Mouse (Mus musculus): ENCODE data around the gene Gm49333.
A peak's percentile ranks its signal among the peaks of the same experiment; 100 is the strongest.

The Gm49333 gene

GRCm38 (mm10) chr16:20611357-20612227 lies at the start of gene Gm49333, which contains the start of the genes Eef1akmt4 and Alg3:
Gene Gm49333, plus strand, starts transcription at chr16:20611610.
Gene Eef1akmt4, plus strand, starts transcription at chr16:20611593.
Gene Alg3, minus strand, starts transcription at chr16:20611735.
- no peak for DNase-seq (ENCODE audit: low read depth, low spot score)

GRCm38 (mm10) chr16:20565075-20565474 lies 46.3 kb upstream of the Gm49333 start:
- no peak for DNase-seq (ENCODE audit: low read depth, low spot score)

DNA sequence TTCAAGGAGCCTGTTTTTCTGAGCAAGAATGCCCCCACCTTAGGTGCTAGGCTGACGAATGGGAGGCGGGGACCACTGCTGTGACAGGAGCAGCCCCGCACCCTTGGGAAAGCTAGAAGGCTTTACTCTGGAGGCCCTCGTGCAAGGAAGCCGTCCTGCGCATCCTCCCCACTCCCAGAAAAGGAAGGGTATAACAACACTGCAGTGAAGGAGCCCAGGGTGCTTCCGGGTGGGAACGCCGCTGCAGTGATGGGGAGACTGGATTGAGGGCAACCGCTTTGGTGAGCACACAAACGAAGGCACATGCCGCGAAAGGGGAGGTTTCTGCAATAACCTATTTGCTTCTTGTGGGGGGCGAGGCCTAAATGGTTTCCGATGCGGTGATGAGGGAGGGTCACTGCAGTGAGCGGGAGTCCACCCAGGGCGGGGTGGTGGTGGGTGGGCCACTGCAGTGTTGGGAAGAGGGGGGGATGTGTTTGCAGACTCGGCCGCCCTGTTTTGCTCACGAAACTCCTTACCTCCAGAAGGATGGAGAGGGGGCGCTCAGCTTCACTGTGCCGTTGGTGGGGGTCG lies 22.0 kb upstream of the Gm49333 start, which contains the start of gene Vwa5b2:
Gene Vwa5b2, plus strand, starts transcription at position 106 of the 573 bp plus-strand sequence.
- no peak for DNase-seq (ENCODE audit: low read depth, low spot score)

GRCm38 (mm10) chr16:20589939-20590679 lies 21.3 kb upstream of the Gm49333 start:
- DNase-seq (ENCODE audit: low read depth, low spot score), result no peak

- no peak for DNase-seq (ENCODE audit: low read depth, low spot score)
Measured at GRCm38 (mm10) chr16:20590680-20591038, 20.8 kb upstream of the Gm49333 start.

DNA sequence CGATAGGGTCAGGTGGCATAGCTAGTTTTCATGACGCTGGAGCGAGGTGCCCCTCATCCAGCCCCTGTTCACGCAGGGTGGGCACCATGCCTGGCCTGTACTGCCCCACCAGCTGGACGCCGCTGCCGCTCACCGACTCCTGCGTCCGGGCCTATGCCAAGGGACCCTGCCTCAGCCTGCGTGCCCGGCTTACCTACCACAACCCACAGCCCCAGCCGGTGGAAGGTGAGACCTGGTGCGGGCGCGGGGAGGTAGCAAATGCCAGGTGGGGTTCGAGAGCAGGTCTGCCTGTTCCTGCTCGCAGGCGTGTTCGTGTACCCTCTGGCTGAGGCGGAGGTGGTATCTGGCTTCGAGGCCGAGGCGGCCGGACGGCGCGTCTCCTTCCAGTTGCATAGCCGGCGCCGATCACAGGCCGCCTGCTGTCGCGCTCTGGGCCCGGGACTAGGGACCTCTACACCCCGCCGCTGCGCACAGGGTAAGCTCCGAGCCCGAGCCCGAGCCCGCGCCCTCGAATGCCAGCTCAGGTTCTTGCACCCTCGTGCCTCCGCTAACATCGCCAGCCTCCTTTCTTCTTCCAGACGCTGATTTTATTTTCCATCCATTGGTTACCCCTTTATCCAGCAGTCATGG lies 20.2 kb upstream of the Gm49333 start:
- DNase-seq (ENCODE audit: low read depth, low spot score), result no peak

- no peak for DNase-seq (ENCODE audit: low read depth, low spot score)
Measured at GRCm38 (mm10) chr16:20595060-20595673, 16.2 kb upstream of the Gm49333 start.

- DNase-seq (ENCODE audit: low read depth, low spot score), result no peak
Measured at GRCm38 (mm10) chr16:20595737-20596136, 15.7 kb upstream of the Gm49333 start.

DNA sequence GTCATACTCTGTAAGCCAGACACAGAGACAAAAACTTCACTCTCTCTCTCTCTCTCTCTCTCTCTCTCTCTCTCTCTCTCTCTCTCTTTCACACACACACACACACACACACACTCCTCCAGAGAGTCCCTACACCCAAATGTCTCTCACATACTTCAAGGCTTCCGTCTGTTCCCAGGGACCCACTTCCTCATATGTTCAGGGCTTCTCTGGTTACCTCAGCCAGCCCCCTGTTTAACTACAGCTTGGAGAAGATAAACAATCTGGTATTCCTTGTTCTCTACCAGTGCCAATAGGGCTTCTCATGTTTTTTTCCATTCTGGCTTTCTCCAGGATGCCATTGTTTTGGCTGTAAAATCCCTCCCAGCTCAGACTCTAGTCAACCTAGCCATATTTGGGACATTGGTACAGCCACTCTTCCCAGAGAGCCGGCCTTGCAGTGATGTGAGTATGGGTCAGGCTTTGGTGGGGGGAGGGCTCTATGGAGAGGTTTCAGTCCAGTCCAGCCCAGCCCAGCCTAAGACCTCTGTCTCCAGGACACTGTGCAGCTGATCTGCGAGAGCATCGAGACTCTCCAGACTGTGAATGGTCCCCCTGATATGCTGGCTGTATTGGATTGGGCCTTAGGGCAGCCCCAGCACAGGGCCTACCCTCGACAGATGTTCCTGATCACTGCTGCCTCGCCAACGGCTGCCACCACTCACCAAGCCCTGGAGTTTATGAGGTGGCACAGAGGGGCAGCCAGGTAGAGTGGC lies 14.5 kb upstream of the Gm49333 start:
- DNase-seq (ENCODE audit: low read depth, low spot score), result no peak

DNA sequence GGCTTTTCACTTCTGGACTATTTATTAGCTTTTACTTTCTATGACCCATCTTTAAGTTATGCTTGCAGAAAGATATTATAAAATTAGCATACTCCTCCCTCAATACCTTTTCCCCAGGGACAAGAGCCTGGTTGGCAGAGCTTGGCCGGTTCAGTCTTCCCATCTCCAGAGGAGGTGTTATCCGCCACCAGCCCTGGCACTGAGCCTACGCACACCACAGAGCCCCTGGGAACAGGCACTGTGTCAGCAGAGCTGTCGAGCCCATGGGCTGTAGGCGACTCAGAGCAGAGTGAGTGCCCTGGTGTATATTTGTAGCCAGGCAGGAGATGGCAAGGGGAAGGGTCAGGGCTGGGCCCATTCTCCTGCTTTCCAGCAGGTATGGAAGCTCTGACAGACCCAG lies 10.9 kb upstream of the Gm49333 start:
- DNase-seq (ENCODE audit: low read depth, low spot score), result no peak

GRCm38 (mm10) chr16:20604705-20605104 lies 6.7 kb upstream of the Gm49333 start:
- DNase-seq (ENCODE audit: low read depth, low spot score), result no peak

DNA sequence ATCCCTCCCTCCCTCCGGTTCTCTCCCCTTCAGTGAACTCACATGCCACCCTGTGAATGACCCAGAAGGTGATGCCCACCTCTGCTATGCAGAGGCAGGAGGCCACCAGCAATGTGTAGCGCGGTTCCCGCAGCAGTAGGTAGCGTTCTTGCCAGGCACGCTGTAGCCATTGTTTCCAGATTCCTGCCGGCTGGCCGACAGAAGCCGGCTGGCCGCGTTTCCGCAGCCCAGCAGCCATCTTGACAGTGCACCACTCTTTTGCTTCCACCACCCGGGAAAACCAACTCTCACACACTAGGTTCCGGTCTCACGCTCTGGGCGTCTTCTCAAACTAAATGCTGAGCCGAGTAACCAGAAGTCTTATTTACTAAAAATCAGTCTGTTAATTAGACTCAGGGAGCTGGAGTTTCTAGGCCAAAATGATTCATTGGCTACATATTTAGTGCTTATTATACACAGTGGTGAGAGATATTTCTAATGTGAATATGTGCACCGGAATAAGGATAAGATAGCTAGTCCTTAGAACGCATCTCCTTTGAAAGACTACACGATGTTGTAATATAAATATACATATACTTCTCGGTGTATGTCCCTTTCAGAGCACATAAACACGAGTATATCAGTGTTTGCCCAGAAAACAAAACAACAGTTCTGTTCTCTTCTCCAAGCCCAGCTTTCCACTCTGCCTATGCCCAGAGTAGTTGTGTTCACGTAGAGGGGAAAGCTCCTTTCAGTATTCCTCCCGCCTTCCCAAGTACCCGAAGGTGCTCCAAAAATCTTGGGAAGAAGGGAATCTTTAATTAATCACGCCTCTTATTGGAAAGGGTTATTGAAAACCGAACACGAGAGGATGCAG lies 681 bp upstream of the Gm49333 start:
- DNase-seq (ENCODE audit: low read depth, low spot score), result peak; percentile 79

- DNase-seq (ENCODE audit: low read depth, low spot score), result no peak
Measured at GRCm38 (mm10) chr16:20619541-20620398, 8.4 kb downstream of the Gm49333 start.

DNA sequence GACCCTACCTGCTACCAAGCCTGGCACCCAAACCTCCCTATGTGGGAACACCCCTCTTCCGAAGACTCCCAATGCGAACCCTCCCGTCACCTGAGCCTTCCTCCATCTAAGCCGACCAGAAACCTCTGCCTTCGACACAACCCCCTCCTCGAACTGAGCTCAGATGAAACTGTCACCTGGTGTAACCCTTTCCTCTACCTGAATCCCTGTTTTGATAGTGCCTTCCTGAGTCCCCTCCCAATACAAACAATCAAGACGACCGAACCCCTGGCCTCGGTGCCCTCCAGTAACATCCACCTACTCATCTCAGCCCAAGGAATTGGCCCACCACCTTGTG lies 9.0 kb downstream of the Gm49333 start:
- DNase-seq (ENCODE audit: low read depth, low spot score), result no peak

GRCm38 (mm10) chr16:20620751-20621190 lies 9.4 kb downstream of the Gm49333 start:
- no peak for DNase-seq (ENCODE audit: low read depth, low spot score)

- DNase-seq (ENCODE audit: low read depth, low spot score), result no peak
Measured at GRCm38 (mm10) chr16:20621191-20621990, 10.0 kb downstream of the Gm49333 start, which contains the start of gene Camk2n2. Gene Camk2n2, minus strand, starts transcription at chr16:20621287.

GRCm38 (mm10) chr16:20621991-20622685 lies 10.7 kb downstream of the Gm49333 start:
- no peak for DNase-seq (ENCODE audit: low read depth, low spot score)

All from WW6 (cell line).